Mouse (Mus musculus): ENCODE data around the gene Rbm34.

DNA sequence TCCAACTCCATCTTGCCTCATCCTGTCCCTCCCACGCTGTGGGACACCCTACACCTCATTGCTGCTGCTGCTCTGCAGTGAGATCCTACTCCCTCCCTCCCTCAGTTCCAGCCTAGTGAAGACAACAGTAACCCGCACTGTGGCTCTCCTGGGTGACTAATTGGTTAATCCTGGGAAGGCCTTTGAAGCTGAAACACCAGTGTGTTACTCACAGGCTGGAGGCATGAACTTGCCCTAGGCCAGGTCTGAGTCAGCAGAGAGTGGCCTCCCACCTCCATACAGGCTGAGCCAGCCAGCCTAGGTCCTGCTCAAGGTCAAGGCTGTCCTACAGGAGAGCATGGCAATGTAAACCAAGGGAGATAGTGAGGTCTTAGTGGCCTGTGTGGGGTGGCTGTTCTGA is 51.6 kb downstream of the Rbm34 start:
- TF ChIP-seq CTCF (IDR thresholded peaks at IDR 0.05; ENCODE audit: borderline replicate concordance, extremely low read depth, insufficient read depth, insufficient read length) (no peak), POLR2A (IDR thresholded peaks at IDR 0.05; ENCODE audit: borderline replicate concordance, extremely low read depth, insufficient read depth, insufficient read length, poor library complexity, severe bottlenecking) (no peak)
